Mouse (Mus musculus): ENCODE data around the gene Lins1. TPM values are rescaled to one million over a fixed set of nuclear protein-coding genes. Genes with fewer than 3 reads are reported as not detected.

Lins1 gene
- polyA plus RNA-seq, 1 experiment from 2014 or later = 8.9 TPM

GRCm38 (mm10) chr7:66724954-66725353 lies 35.3 kb downstream of the Lins1 start:
- in situ Hi-C loops (cut with MboI; ENCODE audit: low pct_unique_long_range_greater_than_20kb) = no loop called here
- POLR2A ChIA-PET = no interaction called here
- no peaks in the 10 kb centered on the region for H3K27me3 ChIP-seq
- DNase-seq (ENCODE audit: low read depth, low spot score) (no peak), ATAC-seq (no peak)
- TF ChIP-seq CTCF (IDR thresholded peaks at IDR 0.05) = no peak
- CTCF ChIA-PET = interaction anchor here (2.4 kb wide), 1 partner anchor 13 kb away, joined by 6 read pairs; no protein-coding TSS in a partner anchor

GRCm38 (mm10) chr7:66728072-66728471 lies 38.4 kb downstream of the Lins1 start:
- POLR2A ChIA-PET = interaction anchor here (0.6 kb wide), 2 partner anchors 37 to 155 kb away, joined by 3 to 4 read pairs; no protein-coding TSS in a partner anchor
- in situ Hi-C loops (cut with MboI; ENCODE audit: low pct_unique_long_range_greater_than_20kb) = no loop called here
- CTCF ChIA-PET = interaction anchor here (0.8 to 1.8 kb wide), 5 partner anchors 10 to 402 kb away, joined by 3 to 6 read pairs (median 3); no protein-coding TSS in a partner anchor
- H3K27me3 ChIP-seq = no peaks in the 10 kb centered on the region
- no peak for ATAC-seq
- no peak for TF ChIP-seq CTCF (IDR thresholded peaks at IDR 0.05)
- no peak for DNase-seq (ENCODE audit: low read depth, low spot score)

GRCm38 (mm10) chr7:66729232-66729631 lies 39.5 kb downstream of the Lins1 start:
- POLR2A ChIA-PET = no interaction called here
- in situ Hi-C loops (cut with MboI; ENCODE audit: low pct_unique_long_range_greater_than_20kb) = no loop called here
- CTCF ChIA-PET = no interaction called here
- no peak for DNase-seq (ENCODE audit: low read depth, low spot score)
- no peak for ATAC-seq
- H3K27me3 ChIP-seq = no peaks in the 10 kb centered on the region
- TF ChIP-seq CTCF (IDR thresholded peaks at IDR 0.05) = no peak

- CTCF ChIA-PET = no interaction called here
- TF ChIP-seq CTCF (IDR thresholded peaks at IDR 0.05) = no peak
- in situ Hi-C loops (cut with MboI; ENCODE audit: low pct_unique_long_range_greater_than_20kb) = no loop called here
- no peak for DNase-seq (ENCODE audit: low read depth, low spot score)
- POLR2A ChIA-PET = interaction anchor here (1.7 kb wide), 1 partner anchor 11 kb away, joined by 3 read pairs; no protein-coding TSS in a partner anchor
- no peaks in the 10 kb centered on the region for H3K27me3 ChIP-seq
- ATAC-seq = no peak
Measured at GRCm38 (mm10) chr7:66733431-66733830, 43.7 kb downstream of the Lins1 start.

- no peak for ATAC-seq
- H3K27me3 ChIP-seq = no peaks in the 10 kb centered on the region
- no peak for TF ChIP-seq CTCF (IDR thresholded peaks at IDR 0.05)
- POLR2A ChIA-PET = interaction anchor here (1.7 kb wide), 1 partner anchor 10 kb away, joined by 3 read pairs; no protein-coding TSS in a partner anchor
- in situ Hi-C loops (cut with MboI; ENCODE audit: low pct_unique_long_range_greater_than_20kb) = no loop called here
- CTCF ChIA-PET = no interaction called here
- DNase-seq (ENCODE audit: low read depth, low spot score) = no peak
Measured at GRCm38 (mm10) chr7:66733882-66734281, 44.2 kb downstream of the Lins1 start.

GRCm38 (mm10) chr7:66734466-66734865 lies 44.8 kb downstream of the Lins1 start:
- ChIA-PET CTCF (no interaction called here), POLR2A (interaction anchor here (0.6 kb wide), 1 partner anchor 19 kb away, joined by 3 read pairs; no protein-coding TSS in a partner anchor)
- in situ Hi-C loops (cut with MboI; ENCODE audit: low pct_unique_long_range_greater_than_20kb) = no loop called here
- no peak for DNase-seq (ENCODE audit: low read depth, low spot score)
- TF ChIP-seq CTCF (IDR thresholded peaks at IDR 0.05) = no peak
- no peak for ATAC-seq
- no peaks in the 10 kb centered on the region for H3K27me3 ChIP-seq

- ChIA-PET POLR2A (interaction anchor here (0.6 kb wide), 1 partner anchor 20 kb away, joined by 3 read pairs; no protein-coding TSS in a partner anchor), CTCF (no interaction called here)
- no peaks in the 10 kb centered on the region for H3K27me3 ChIP-seq
- DNase-seq (ENCODE audit: low read depth, low spot score) (no peak), ATAC-seq (no peak)
- no peak for TF ChIP-seq CTCF (IDR thresholded peaks at IDR 0.05)
- in situ Hi-C loops (cut with MboI; ENCODE audit: low pct_unique_long_range_greater_than_20kb) = no loop called here
Measured at GRCm38 (mm10) chr7:66734993-66735392, 45.3 kb downstream of the Lins1 start.

GRCm38 (mm10) chr7:66737418-66737817 lies 47.7 kb downstream of the Lins1 start:
- in situ Hi-C loops (cut with MboI; ENCODE audit: low pct_unique_long_range_greater_than_20kb) = no loop called here
- CTCF ChIA-PET = interaction anchor here (1.3 kb wide), 1 partner anchor 10 kb away, joined by 4 read pairs; no protein-coding TSS in a partner anchor

GRCm38 (mm10) chr7:66741008-66741407 lies 51.3 kb downstream of the Lins1 start:
- ChIA-PET POLR2A (interaction anchor here (0.5 kb wide), 1 partner anchor 769 kb away, joined by 4 read pairs; no protein-coding TSS in a partner anchor), CTCF (no interaction called here)
- ATAC-seq = no peak
- no peak for DNase-seq (ENCODE audit: low read depth, low spot score)
- H3K27me3 ChIP-seq = no peaks in the 10 kb centered on the region
- TF ChIP-seq CTCF (IDR thresholded peaks at IDR 0.05) = no peak
- in situ Hi-C loops (cut with MboI; ENCODE audit: low pct_unique_long_range_greater_than_20kb) = no loop called here

More at GRCm38 (mm10) chr7:66737418-66737817, 47.7 kb downstream of the Lins1 start:
- no peaks in the 10 kb centered on the region for H3K27me3 ChIP-seq
- TF ChIP-seq CTCF (IDR thresholded peaks at IDR 0.05) = no peak
- POLR2A ChIA-PET = no interaction called here
- DNase-seq (ENCODE audit: low read depth, low spot score) = no peak
- ATAC-seq = no peak

- DNase-seq (ENCODE audit: low read depth, low spot score) (no peak), ATAC-seq (no peak)
- ChIA-PET CTCF (no interaction called here), POLR2A (no interaction called here)
- no peak for TF ChIP-seq CTCF (IDR thresholded peaks at IDR 0.05)
- H3K27me3 ChIP-seq = no peaks in the 10 kb centered on the region
- in situ Hi-C loops (cut with MboI; ENCODE audit: low pct_unique_long_range_greater_than_20kb) = no loop called here
Measured at GRCm38 (mm10) chr7:66741412-66741811, 51.7 kb downstream of the Lins1 start.

- in situ Hi-C loops (cut with MboI; ENCODE audit: low pct_unique_long_range_greater_than_20kb) = no loop called here
- no peaks in the 10 kb centered on the region for H3K27me3 ChIP-seq
- DNase-seq (ENCODE audit: low read depth, low spot score) (no peak), ATAC-seq (no peak)
- POLR2A ChIA-PET = interaction anchor here (0.7 to 1.6 kb wide), 3 partner anchors 9 to 21 kb away, joined by 3 to 6 read pairs (median 3); no protein-coding TSS in a partner anchor
- TF ChIP-seq CTCF (IDR thresholded peaks at IDR 0.05) = no peak
- CTCF ChIA-PET = interaction anchor here (0.7 to 1.0 kb wide), 2 partner anchors 9 to 36 kb away, joined by 3 to 4 read pairs; no protein-coding TSS in a partner anchor
Measured at GRCm38 (mm10) chr7:66743377-66743781, 53.7 kb downstream of the Lins1 start, which contains the start of gene Cers3. Gene Cers3, plus strand, starts transcription at chr7:66743504.
